Mouse (Mus musculus) heart, postnatal 0 days (tissue): ENCODE measurements around the gene Actr3.

Experiments used
- CTCF ChIP-seq: IDR thresholded peaks from 2 replicates; pipeline ENCODE4 v1.5.1; 2016; ENCODE audit warnings: antibody characterized with exemption, control low read depth, low read depth
- EP300 ChIP-seq: IDR thresholded peaks from 2 replicates; pipeline ENCODE4 v1.6.1; 2016; ENCODE audit warnings: antibody characterized with exemption, low read depth

DNA sequence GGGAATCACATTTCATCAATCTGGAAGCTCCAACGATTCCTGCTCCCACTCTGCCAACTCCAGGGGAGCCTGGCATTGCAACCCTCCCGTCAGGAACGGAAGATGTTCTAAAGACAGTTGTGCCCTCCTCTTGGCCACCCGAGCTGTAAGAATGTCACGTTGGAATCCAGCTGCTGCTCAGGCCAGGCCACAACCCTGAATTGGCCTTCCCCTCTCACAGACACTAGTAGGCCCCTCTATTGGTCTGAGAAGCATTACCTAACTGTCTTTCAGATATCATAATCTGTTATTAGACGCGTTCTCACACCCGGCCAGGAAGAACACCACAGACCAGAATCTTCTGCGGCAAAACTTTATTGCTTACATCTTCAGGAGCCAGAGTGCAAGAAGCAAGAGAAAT lies 89.7 kb downstream of the Actr3 start:
- TF ChIP-seq CTCF (no peak), EP300 (no peak)
